Mouse (Mus musculus) embryonic facial prominence, embryonic 14.5 days (tissue): ENCODE measurements around the gene Pparg. TPM values are rescaled to one million over a fixed set of nuclear protein-coding genes. Genes with fewer than 3 reads are reported as not detected.

Experiments used
- ATAC-seq: fragments of 200-750 bp; cut with Nextera tagmentation; 2 replicates; pipeline ENCODE4 v1.8.0; 2017; ENCODE audit warnings: low read depth, moderate number of reproducible peaks, moderate TSS enrichment
- DNase-seq: peaks from one replicate; pipeline ENCODE4 v3.0.0-alpha.2; 2015; ENCODE audit warnings: low spot score
- H3K27ac ChIP-seq: fragments of 300-500 bp; sonication (generic); replicated peaks from 2 replicates; pipeline ENCODE4 v1.5.1; 2014; ENCODE audit warnings: low read depth, mild to moderate bottlenecking, low read length, moderate library complexity
- H3K27me3 ChIP-seq: fragments of 300-500 bp; sonication (generic); replicated peaks from 2 replicates; pipeline ENCODE4 v1.6.1; 2014; ENCODE audit warnings: low read length; ENCODE audit not compliant: control insufficient read depth, insufficient read depth
- H3K36me3 ChIP-seq: fragments of 300-500 bp; sonication (generic); 2 replicates; pipeline ENCODE4 v1.6.1; 2014; ENCODE audit warnings: low read length, mixed read lengths; ENCODE audit not compliant: control insufficient read depth, insufficient read depth
- H3K4me1 ChIP-seq: fragments of 300-500 bp; sonication (generic); 2 replicates; pipeline ENCODE4 v1.6.1; 2014; ENCODE audit warnings: antibody characterized with exemption, low read length; ENCODE audit not compliant: control insufficient read depth, insufficient read depth
- H3K4me2 ChIP-seq: fragments of 300-500 bp; sonication (generic); 2 replicates; pipeline ENCODE4 v1.6.1; 2014; ENCODE audit warnings: low read depth, mild to moderate bottlenecking, low read length, moderate library complexity, mixed read lengths
- H3K4me3 ChIP-seq: fragments of 300-500 bp; sonication (generic); 2 replicates; pipeline ENCODE4 v1.5.1; 2014; ENCODE audit warnings: low read depth, mild to moderate bottlenecking, low read length
- H3K9ac ChIP-seq: fragments of 300-500 bp; sonication (generic); 2 replicates; pipeline ENCODE4 v1.6.1; 2014; ENCODE audit warnings: low read depth, mild to moderate bottlenecking, low read length, moderate library complexity, mixed read lengths
- H3K9me3 ChIP-seq: fragments of 300-500 bp; sonication (generic); 2 replicates; pipeline ENCODE4 v1.6.1; 2016; ENCODE audit warnings: low read length; ENCODE audit not compliant: control insufficient read depth
- whole genome bisulfite sequencing: fragments of 180-500 bp; shearing (Covaris S2); extraction: QIAGEN DNeasy Blood & Tissue Kit; methylation state at CpG from one replicate; pipeline ENCODE4 v1.1.7; 2014; 5-methylcytosine and 5-hydroxymethylcytosine counted together
- polyA plus RNA-seq: library from polyadenylated mRNA; unstranded; fragments of >200 nt; fragmentation: Nextera tagmentation; extraction: Ambion mirVana; gene quantifications from 2 replicates; pipeline ENCODE4 v1.2.1, GENCODE M21; 2014

Gene Pparg
- polyA plus RNA-seq, 1 experiment from 2014 or later = 15.3 TPM

GRCm38 (mm10) chr6:115418964-115419363 lies 58.2 kb downstream of the Pparg start:
- no peaks in the 10 kb centered on the region for H3K4me1 ChIP-seq
- no peak for ATAC-seq
- WGBS = 80% methylated on average over 3 of the region's 3 CpGs
- H3K9me3 ChIP-seq = no peaks in the 10 kb centered on the region
- no peaks in the 10 kb centered on the region for H3K27me3 ChIP-seq
- no peak for DNase-seq
- no peak overlapping the region for H3K4me2 ChIP-seq
- no peak overlapping the region for H3K27ac ChIP-seq
- no peak overlapping the region for H3K9ac ChIP-seq
- no peak overlapping the region for H3K4me3 ChIP-seq
- no peaks in the 10 kb centered on the region for H3K36me3 ChIP-seq

- ATAC-seq = no peak
- no peaks in the 10 kb centered on the region for H3K9me3 ChIP-seq
- H3K9ac ChIP-seq = no peak overlapping the region
- H3K4me2 ChIP-seq = no peak overlapping the region
- 42% methylated on average over 1 of the region's 1 CpGs for WGBS
- no peaks in the 10 kb centered on the region for H3K27me3 ChIP-seq
- no peak overlapping the region for H3K4me3 ChIP-seq
- no peaks in the 10 kb centered on the region for H3K36me3 ChIP-seq
- no peaks in the 10 kb centered on the region for H3K4me1 ChIP-seq
- DNase-seq = no peak
- H3K27ac ChIP-seq = no peak overlapping the region
Observed at GRCm38 (mm10) chr6:115420963-115421362, 60.2 kb downstream of the Pparg start.

- ATAC-seq = no peak
- H3K36me3 ChIP-seq = no peaks in the 10 kb centered on the region
Observed at GRCm38 (mm10) chr6:115421665-115422064, 60.9 kb downstream of the Pparg start.

GRCm38 (mm10) chr6:115424433-115424832 lies 63.7 kb downstream of the Pparg start:
- H3K27ac ChIP-seq = no peak overlapping the region
- no peaks in the 10 kb centered on the region for H3K36me3 ChIP-seq
- H3K4me2 ChIP-seq = no peak overlapping the region
- WGBS = 77% methylated on average over 3 of the region's 3 CpGs
- no peaks in the 10 kb centered on the region for H3K9me3 ChIP-seq
- no peaks in the 10 kb centered on the region for H3K4me1 ChIP-seq
- H3K27me3 ChIP-seq = no peaks in the 10 kb centered on the region
- ATAC-seq (no peak), DNase-seq (no peak)
- H3K9ac ChIP-seq = no peak overlapping the region
- H3K4me3 ChIP-seq = no peak overlapping the region

More at GRCm38 (mm10) chr6:115421665-115422064, 60.9 kb downstream of the Pparg start:
- no peak overlapping the region for H3K4me3 ChIP-seq
- no peak overlapping the region for H3K4me2 ChIP-seq
- no peak for DNase-seq
- H3K27ac ChIP-seq = no peak overlapping the region
- WGBS = 79% methylated on average over 4 of the region's 4 CpGs
- H3K9me3 ChIP-seq = no peaks in the 10 kb centered on the region
- no peak overlapping the region for H3K9ac ChIP-seq
- no peaks in the 10 kb centered on the region for H3K27me3 ChIP-seq
- H3K4me1 ChIP-seq = no peaks in the 10 kb centered on the region

- no peaks in the 10 kb centered on the region for H3K9me3 ChIP-seq
- DNase-seq = no peak
- H3K36me3 ChIP-seq = no peaks in the 10 kb centered on the region
- H3K9ac ChIP-seq = no peak overlapping the region
- 62% methylated on average over 2 of the region's 2 CpGs for WGBS
- no peaks in the 10 kb centered on the region for H3K4me1 ChIP-seq
- H3K4me2 ChIP-seq = no peak overlapping the region
- no peak overlapping the region for H3K4me3 ChIP-seq
- no peak for ATAC-seq
- no peaks in the 10 kb centered on the region for H3K27me3 ChIP-seq
- H3K27ac ChIP-seq = no peak overlapping the region
Observed at GRCm38 (mm10) chr6:115432726-115433125, 72.0 kb downstream of the Pparg start.

GRCm38 (mm10) chr6:115434054-115434453 lies 73.3 kb downstream of the Pparg start:
- no peak for DNase-seq
- no peak for ATAC-seq
- H3K9ac ChIP-seq = no peak overlapping the region
- H3K27me3 ChIP-seq = no peaks in the 10 kb centered on the region
- H3K36me3 ChIP-seq = no peaks in the 10 kb centered on the region
- WGBS = 73% methylated on average over 1 of the region's 1 CpGs
- H3K9me3 ChIP-seq = no peaks in the 10 kb centered on the region
- H3K4me1 ChIP-seq = no peaks in the 10 kb centered on the region
- H3K27ac ChIP-seq = no peak overlapping the region
- no peak overlapping the region for H3K4me2 ChIP-seq
- H3K4me3 ChIP-seq = no peak overlapping the region

- Histone ChIP-seq H3K27me3 (no peaks in the 10 kb centered on the region), H3K9me3 (no peaks in the 10 kb centered on the region), H3K9ac (no peak overlapping the region), H3K36me3 (no peaks in the 10 kb centered on the region), H3K27ac (no peak overlapping the region), H3K4me3 (no peak overlapping the region), H3K4me1 (no peaks in the 10 kb centered on the region), H3K4me2 (no peak overlapping the region)
- DNase-seq (no peak), ATAC-seq (no peak)
- WGBS = 55% methylated on average over 2 of the region's 2 CpGs
Observed at GRCm38 (mm10) chr6:115434816-115435215, 74.1 kb downstream of the Pparg start.

GRCm38 (mm10) chr6:115440231-115441006 lies 79.7 kb downstream of the Pparg start:
- Histone ChIP-seq H3K9me3 (no peaks in the 10 kb centered on the region), H3K4me1 (no peaks in the 10 kb centered on the region), H3K4me3 (no peak overlapping the region), H3K36me3 (no peaks in the 10 kb centered on the region), H3K4me2 (no peak overlapping the region), H3K27ac (no peak overlapping the region), H3K27me3 (no peaks in the 10 kb centered on the region), H3K9ac (no peak overlapping the region)
- peak; percentile 17 for DNase-seq
- 58% methylated on average over 5 of the region's 5 CpGs for WGBS
- no peak for ATAC-seq

GRCm38 (mm10) chr6:115452501-115452900 lies 91.8 kb downstream of the Pparg start:
- no peaks in the 10 kb centered on the region for H3K4me1 ChIP-seq
- no peaks in the 10 kb centered on the region for H3K9me3 ChIP-seq
- 73% methylated on average over 1 of the region's 1 CpGs for WGBS
- H3K9ac ChIP-seq = no peak overlapping the region
- ATAC-seq (no peak), DNase-seq (no peak)
- H3K4me2 ChIP-seq = no peak overlapping the region
- no peak overlapping the region for H3K4me3 ChIP-seq
- no peaks in the 10 kb centered on the region for H3K27me3 ChIP-seq
- no peaks in the 10 kb centered on the region for H3K36me3 ChIP-seq
- H3K27ac ChIP-seq = no peak overlapping the region
